Mouse (Mus musculus): ENCODE data around the gene Pthlh.
A peak's percentile ranks its signal among the peaks of the same experiment; 100 is the strongest.

DNA sequence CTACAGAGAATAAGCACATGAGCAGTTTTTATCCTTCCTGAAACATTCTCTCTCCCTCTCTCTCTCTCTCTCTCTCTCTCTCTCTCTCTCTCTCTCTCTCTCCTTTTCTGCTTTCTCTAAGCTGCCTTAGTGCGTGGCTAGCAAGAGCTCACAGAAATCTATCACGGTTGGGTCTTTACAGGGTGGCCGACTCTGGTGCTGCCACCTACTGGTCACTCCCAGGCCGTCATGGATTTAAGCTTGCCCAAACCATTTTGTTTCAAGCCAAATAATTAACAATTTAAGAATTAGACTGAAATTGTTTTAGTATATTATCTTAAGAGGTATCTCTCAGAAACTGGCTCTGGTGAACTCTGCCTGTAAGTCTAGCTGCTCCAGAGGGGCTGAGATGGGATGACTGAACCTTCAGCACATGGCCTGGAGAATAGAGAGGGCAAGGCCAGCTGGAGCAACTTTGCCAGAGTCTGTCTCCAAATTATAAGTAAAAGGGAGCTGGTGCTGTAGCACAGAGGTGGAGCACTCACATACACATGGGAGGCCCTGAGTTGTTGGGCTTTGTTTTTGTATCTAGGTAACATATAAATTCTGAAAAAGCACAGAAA is 23.7 kb downstream of the Pthlh start:
- TF ChIP-seq CTCF (IDR thresholded peaks at IDR 0.05; ENCODE audit: low read depth, low read length), result peak; percentile 75
- no peak for TF ChIP-seq EP300 (IDR thresholded peaks at IDR 0.05; ENCODE audit: insufficient read depth, low read depth, low read length)
